Mouse (Mus musculus) testis, postnatal 10 days (tissue): ENCODE data around the gene Ankar.

ENCODE experiments used
- DNase-seq: peaks from one replicate; pipeline ENCODE4 v3.0.0; 2021; ENCODE audit warnings: low spot score

Ankar gene

DNA sequence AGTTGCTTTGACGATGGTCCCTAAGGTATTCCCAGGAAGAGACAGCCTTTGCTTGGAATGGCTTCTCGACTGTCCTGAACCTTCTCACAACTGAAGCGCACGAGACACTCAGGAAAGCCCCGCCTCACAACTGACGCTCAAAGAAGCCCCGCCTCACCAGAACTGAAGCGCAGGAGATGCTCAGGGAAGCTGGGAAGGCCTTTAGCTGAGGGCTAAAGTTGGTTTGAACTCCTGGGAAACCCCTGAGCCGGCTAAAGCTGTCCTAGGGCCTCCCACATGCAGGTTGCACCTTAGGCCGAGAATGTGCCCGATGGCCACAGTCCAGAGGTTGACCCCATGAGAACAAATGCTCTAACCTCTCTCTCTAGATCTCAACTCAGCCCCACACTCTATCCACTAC, at the start of gene Ankar:
Gene Ankar, minus strand, starts transcription at position 101 of the 400 bp plus-strand sequence.
- no peak for DNase-seq

DNA sequence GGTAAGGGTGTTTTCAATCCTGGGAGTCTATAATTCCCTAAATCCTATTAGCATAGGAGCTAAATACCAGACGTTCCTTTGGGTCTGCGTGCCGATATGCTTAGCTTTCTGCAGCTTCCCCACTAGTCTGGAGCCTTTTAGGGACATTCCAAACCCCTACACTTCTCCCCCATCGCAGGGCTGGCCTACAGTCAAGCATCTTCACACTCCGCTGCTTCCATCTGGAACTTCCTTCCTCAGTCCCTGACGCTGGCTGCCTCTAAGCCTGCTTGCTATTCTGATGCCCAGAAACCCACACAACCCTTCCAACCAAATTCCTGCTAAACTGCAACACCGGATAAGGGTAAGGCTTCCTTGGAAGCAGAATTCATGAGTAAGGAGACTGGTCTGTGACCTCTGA, 46.0 kb upstream of the Ankar start:
- DNase-seq: no peak

DNA sequence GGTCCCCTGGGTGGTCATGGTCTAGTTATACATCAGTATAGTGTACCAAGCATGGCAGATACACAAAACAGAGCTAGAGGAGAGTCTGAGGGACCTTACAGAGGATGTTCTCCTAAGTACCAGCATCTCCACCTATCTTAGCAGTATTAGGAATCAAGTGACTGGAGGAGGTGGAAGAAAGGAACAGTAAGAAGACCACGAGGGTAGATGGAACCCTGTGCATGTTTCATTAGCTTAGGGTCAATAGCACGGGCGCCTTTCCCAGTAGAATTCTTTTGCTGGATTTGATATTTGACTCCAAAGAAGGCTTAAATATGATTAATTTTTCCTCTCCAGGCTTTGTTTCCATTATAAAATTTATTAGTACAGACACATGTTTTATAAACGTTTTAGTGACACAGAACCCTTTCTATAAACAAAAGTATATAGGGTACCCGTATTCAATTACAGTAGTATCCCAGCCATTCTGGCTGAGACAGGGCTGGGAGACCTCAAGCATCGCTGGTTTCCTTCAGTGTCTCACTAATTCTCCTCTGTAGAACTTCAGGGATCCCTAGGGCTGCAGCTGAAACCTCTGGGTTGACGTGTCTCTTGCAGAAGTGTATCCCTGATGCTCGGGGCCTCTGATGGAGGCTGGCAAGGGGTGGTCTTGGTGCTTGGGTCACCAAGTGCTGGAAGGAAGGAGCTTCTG, 44.6 kb upstream of the Ankar start:
- no peak for DNase-seq

DNA sequence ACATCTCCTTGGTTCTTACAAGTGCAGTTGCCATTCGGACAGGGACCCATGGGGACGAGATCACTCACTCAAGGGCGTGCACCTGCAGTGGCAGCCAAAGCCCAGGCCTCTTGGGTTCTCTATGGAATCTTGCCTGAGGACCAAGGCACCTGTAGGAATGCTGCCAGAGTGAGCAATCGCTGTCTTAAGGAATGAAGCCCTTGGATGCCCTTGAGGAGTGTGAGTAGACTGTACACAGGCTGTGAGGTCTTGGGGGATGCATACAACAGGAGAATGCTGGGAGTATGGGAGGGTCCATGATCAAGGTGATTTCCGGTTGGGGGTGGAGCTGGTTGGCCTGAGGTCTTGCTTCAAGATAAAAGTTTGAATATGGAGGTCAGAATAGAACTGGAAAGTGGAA, 41.0 kb upstream of the Ankar start:
- DNase-seq: no peak

DNA sequence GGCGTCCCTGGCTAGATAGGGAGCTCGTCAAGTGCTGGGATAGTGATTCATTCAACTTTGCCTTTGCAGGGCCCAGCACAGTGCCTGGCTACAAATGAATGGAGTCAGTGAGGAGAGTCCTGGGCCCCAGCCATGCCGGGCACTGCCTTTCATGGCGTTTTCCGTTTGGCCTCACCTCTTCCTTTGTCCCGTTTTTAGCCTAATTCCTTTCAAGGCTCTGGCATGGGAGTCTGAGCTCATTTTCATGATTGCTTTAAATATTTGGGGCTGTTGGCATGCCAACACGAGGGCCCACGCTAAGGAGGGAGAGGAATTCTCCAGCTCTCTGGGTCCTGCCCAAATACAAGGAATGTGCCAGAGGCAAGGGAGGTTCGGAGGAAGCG, 39.3 kb upstream of the Ankar start:
- no peak for DNase-seq

DNA sequence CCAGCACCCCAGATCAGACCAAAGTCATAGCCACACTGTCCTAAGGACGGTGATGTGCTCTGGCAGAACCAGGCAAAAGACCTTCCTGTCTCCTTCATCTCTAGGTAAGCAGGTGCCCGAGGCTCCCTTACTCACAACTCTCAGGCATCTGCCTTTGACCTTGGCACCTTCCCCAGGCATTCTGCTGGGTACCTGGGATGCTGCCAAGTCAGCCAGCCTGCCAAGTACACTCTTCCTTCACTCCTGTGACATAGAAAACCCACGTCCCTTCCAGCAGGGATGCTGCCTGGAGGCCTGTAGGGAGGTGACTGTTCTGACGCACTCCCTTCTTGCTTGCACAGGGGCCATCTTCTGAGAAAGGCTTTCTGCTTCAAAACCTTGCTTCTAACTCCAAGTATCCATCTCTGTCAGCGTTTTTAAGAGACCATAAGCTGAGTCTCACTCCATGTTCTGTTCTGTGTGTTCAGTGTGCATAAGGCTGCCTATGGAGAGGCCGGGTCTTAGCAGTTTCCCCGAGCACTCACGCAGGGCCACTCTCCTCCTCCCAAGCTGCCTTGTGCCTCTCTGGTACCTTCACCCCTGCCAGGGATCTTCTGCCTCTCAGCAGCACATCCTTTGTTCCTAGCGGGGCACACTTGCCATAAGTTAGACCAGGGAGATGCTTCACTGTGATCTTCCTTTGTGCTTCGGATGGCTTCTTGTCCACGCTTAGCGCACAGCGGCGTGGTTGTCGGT, 38.7 kb upstream of the Ankar start:
- no peak for DNase-seq

DNA sequence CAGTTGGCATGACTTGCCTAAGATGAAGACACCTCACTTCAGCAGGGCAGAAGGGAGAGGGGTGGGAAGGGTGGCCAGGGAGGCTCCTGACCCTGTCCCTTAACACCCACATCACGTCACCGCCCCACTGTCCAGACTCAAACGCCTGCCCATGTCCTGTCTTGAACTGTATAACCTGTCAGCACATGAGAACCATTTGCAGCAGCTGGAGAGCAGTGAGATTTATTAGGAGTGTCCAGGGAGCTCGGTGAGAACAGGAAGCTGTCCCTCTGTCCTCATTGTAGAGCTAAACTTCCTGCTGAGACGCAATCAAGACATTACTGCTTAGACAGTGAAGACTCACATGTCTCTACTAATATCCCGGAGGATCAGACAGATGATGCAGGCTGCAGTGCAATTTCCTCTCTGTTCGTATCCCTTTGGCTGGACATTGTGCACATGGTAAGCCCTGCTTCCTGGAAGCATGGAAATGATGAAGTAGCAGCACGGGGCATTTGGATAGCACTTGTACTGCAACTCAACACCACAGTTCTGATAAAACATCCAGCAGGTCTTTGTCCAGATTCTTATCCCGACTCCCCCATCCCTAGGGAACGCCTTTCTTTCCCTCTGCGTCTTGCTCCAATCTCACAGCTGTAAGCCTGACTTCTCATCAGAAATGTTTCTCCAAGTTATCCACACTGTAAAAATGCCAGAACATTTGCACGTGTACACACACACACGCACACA, 36.2 kb upstream of the Ankar start:
- DNase-seq: no peak

DNA sequence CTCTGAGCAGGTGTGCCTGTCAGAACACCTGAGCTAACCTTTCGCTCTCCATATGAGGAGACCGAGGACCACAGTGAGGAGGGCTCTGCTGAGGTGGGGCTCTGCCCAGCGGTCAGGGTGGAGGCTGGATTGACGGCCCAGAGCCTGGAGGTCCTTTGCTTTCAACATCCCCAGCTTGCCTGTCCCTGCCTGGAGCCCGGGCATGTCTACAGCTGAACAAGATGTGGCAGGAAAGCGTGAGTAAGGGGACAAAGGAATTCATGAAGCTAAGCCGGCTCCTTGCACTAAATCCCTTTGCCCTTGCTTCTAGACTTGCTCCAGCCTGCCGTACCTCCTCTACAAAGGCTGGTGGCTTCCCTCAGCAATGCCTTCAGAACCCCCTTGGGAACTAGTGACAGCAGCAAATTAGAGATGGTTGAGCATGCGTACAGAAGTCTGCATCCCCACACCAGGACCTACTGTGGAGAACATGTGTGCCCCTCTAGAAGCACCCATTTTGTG, 32.9 kb upstream of the Ankar start:
- no peak for DNase-seq

DNA sequence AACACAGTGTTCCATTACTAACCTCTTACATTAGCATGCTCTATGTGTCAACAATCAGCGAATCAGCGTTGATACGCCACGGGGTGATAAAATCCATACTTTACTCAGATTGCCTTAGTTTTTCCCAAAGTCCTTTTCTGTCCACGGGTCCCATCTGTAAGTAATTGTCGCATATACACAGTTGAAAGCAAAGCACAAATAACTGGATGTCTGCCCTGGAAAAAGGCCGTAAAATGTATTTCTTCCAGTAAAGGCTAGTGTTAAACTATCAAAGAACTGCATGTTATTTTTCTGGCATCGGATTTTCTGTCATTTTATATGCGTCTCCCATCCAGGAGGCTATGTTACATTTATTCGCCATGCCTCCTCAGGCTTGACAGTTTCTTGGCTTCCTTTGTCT, 29.7 kb upstream of the Ankar start:
- no peak for DNase-seq

DNA sequence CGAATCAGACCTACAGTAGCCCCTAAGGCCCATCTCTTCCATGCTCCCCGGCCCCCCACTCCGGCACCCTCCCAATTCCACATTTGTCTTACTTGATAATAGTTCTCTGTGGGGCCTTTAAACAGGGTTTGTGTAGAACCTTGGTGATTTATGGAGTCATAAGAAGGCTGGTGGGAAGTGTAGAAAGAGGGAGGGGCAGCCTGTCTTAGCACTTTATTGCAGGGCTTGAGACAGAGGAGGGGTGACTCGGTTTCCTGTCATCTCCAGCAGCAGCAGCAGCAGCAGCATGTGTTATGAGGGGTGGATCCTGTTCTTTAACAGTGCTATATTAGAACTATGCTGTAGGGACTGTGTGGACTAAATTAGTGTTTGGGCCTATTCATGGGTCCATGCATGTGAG, 28.4 kb upstream of the Ankar start:
- DNase-seq: no peak

DNA sequence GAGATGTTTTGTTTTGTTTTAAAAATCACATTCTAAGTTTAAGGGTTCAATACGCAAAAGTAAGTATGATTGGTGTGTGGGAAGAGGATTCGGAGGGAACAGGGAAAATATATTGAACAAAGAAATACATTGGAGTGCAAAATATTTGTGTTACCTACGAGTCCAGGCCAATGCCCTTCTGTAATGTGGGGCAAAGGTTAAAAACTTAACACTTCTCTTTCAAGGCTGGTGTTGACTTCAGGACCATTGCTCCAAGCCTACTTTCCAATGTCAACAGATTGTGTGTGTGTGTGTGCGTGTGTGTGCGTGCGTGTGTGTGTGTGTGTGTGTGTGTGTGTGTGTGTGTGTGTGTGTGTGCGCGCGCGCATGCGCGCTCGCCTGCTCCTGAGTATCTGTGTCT, 25.6 kb upstream of the Ankar start:
- DNase-seq: no peak

DNA sequence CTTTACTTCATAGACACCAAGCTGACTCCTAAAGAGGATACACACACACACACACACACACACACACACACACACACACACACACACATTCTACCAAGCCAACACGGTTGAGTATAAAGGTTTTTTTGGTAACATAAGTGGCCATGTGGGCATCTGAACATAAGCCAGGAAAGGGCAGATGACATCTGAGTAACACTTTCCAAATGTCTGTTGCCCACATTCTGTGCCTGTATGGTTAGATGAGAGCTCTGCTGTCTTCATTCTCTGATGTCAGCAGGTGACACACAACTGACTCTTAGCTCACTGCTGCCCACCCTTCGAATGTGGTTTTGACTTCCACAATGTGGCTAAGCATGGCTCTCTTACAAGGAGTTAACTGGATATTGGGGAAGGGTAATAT, 24.0 kb upstream of the Ankar start:
- no peak for DNase-seq

DNA sequence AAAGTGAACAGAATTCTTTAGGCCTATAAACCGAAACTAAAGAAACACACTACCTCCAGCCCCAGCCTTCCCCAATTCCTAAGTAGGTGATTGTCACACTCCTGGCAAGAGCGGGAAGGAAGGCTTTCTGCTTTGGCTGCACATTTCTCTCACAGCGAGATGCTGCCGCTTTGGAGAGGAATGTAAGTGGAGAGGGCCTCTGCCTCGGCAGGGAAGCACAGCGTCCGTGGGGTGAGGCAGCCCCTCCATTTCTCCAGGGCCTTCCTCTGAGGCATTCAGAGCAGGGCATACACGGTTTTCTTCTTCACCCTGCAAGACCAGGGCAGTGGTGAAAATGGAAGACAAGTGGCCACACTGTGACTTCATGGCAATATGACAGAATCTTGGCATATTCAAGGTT, 22.3 kb upstream of the Ankar start:
- DNase-seq: no peak

DNA sequence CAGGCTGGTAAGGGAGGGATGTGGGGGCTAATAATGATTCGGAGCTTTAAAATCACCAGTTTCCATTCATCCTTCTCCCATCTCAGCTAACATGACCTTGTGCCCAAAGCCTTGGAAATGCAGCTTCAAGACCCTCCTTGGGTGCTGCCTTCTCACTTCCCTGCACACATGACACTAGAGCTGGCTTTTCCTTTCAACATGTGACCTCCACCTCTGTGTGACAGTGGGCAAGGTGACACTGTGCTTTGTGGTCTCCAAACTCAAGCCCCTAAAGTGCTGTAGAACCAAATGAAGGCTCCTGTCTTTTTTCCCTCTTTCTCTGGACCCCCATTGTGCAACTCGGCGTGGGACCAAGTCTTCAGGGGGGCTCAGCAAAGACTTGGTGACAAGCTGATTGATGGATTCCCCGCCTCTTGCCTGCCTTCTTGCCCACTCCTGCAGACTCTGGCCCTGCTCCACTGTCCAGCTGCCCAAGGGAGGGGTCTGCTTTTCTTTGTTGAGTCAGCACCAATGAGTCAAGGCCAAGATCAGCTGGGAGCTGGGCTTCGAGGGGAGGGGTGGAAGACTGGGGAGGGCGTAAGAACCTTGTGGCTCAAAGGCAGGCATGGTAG, 19.8 kb upstream of the Ankar start:
- DNase-seq: no peak

DNA sequence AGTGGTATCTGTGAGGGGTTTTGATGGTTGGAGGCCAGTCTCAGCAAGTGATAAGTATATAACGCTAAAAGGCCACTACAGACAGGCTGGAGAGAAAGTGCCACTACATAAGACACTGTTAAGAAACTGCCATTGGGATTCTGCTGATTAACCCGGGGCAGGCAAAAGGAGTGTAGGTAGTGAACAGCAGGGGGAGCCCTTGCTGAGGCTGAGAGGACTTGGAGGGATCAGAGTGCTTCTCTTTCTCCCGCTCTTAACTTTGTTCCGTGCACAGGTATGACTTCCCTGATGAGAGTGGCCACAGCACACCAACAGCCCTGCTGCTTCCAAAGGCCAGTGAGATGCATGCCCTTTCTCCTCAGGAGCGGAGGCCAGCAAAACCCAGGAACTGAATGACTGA, 18.5 kb upstream of the Ankar start:
- DNase-seq: peak; percentile 69

DNA sequence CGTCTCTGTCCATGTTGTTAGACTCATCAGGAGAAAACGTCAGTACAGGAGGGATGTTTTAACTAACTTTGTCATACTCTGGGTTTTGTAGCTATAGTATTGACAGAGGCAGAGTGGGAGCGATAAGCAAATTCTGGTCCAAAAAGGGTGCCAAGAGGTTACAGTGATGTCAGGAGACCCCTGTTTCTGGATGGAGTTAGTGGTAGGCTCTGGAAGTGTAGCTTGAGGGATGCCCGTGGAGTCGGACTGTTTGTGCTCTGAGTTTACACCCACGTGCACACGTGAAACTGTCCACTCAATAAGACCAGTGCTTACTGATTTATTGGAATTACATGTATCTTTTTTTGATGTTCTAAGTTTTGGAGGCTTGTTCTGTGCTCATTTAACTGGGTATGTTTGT, 17.2 kb upstream of the Ankar start:
- DNase-seq: no peak

DNA sequence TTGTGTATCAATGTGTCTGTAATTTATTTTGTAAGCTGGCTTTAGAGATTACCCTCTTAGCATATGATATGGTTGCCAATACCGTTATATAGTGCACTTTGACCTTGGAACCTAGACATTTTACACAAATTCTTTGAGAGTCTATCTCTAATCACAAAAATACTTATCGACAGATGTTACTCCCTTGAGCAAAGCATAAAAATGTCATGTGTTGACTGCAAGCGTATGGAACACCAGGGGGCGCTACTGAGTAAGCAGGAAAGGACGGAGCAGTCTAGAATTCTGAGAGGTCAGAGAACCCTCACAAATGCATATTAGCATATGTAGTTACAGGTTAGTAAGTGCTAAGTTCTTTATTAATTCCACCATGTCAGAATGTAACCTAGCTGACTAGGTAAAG, 16.5 kb upstream of the Ankar start:
- peak; percentile 92 for DNase-seq

DNA sequence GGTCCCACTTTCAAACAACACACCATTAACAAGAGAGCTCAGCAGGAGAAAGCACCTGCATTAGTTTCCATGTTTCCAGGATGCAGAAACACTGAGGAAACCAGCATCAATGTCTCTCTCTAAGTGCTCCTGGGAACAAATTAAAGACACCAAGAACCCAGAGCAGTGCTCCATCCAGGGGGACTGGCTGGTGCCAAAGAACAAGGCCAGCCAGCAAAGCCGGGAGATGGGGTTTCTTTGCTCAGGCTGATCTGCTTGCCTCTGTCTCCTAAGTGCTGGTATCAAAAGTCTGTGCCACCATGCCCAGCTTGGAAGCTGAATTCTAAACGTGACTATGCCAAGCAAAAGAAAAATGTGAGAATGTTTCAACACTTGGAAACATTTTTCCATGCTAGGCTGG, 16.0 kb upstream of the Ankar start:
- no peak for DNase-seq

DNA sequence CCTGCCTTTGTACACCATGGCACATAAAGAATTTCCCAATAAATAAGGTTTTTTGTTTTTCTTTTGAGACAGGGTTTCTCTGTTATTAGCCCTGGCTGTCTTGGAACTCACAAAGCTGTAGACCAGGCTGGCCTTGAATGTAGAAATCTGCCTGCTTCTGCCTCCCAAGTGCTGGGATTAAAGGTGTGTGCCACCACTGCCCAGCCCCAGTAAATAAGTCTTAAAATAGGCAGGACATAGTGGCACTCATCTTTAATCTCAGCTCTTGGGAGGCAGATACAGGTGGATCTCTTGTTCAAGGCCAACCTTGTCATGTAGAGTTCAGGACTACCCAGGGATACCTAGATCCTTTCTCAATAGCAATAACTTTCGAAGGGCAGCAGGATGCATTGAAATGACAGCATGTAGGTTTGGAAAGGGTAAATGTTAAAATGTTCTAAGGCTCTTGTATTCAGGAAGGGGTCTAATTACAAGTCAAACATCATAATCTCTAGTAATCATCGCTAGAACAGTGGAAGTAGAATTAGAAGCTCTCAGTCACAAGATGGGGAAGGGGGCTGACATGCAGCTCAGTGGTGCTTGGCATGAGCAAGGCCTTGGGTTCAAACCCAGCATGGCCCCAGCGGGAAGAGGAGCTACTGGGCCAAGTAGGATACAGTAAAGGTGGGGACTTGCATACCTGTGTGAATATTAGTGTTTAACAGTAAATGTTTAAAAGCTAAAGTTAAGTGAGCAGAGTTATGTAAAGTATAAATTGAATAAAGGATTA, 15.4 kb upstream of the Ankar start:
- no peak for DNase-seq

DNA sequence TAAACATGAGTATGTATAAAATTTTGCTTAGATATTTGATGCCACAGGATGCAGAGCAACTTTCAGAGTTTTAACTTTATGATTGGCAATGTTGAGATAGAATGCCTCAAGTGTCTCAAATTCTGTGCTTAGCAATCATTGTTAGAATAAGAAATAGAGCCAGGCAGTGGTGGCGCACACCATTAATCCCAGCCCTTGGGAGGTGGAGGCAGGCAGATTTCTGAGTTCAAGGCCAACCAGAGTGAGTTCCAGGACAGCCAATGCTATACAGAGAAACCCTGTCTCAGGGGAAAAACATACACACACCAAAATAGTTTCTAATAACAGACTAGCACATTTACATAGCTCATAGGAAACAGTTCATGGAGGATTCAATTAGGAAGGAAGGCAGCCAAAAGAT, 14.7 kb upstream of the Ankar start:
- DNase-seq: no peak

DNA sequence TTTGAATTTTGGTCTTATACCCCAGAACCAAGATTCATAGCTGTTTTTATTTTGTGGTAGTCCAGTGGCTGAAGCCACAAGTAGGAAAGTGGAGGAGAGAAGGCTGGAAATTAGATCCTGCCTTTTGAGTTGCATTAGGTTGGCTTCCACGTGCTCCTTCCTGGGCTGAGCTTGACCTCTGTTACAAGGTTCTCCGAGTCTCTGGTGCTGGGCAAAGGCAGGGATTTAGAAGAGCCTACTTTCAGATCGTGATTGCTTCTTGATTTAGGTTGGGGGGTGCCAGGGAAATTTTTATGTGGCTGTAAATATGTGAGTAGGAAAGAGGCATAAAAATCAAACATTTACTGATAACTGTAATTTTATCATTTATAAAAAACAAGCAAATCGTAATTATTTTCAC, 14.2 kb upstream of the Ankar start:
- no peak for DNase-seq

DNA sequence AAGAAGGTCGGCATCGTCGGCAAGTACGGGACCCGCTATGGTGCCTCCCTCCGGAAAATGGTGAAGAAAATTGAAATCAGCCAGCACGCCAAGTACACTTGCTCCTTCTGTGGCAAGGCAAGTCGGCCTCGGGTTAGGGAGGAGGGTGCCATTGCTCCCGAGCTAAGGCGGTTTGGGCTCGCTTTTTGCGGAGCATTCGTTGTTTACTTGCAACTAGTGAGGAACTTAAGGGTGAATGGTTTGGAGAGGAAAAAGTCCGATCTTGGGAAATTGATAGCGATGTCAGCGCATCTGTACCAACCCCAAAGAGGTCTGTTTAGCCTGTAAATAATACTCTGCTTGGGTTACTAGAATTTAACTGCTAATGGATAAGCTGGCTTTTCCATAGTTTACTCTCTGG, 11.3 kb upstream of the Ankar start:
- no peak for DNase-seq
